Mouse (Mus musculus) midbrain, embryonic 14.5 days (tissue): ENCODE measurements around the gene Nfix. TPM values are rescaled to one million over a fixed set of nuclear protein-coding genes. Genes with fewer than 3 reads are reported as not detected.

Source experiments
- ATAC-seq: fragments of 200-750 bp; cut with Nextera tagmentation; 2 replicates; pipeline ENCODE4 v1.8.0; 2017; ENCODE audit warnings: moderate number of reproducible peaks, moderate library complexity; ENCODE audit not compliant: low FRiP score, low TSS enrichment
- DNase-seq: peaks from one replicate; pipeline ENCODE4 v3.0.0-alpha.2; 2015
- H3K27ac ChIP-seq: fragments of 300-500 bp; sonication (generic); replicated peaks from 2 replicates; pipeline ENCODE4 v1.5.1; 2014; ENCODE audit warnings: mild to moderate bottlenecking, low read depth, low read length, moderate library complexity
- H3K27me3 ChIP-seq: fragments of 300-500 bp; sonication (generic); 2 replicates; pipeline ENCODE4 v1.6.1; 2014; ENCODE audit warnings: low read length, control low read depth, mixed read lengths; ENCODE audit not compliant: control insufficient read depth, insufficient read depth
- H3K36me3 ChIP-seq: fragments of 300-500 bp; sonication (generic); 2 replicates; pipeline ENCODE4 v1.6.1; 2014; ENCODE audit warnings: low read length, control low read depth; ENCODE audit not compliant: control insufficient read depth, insufficient read depth
- H3K4me1 ChIP-seq: fragments of 300-500 bp; sonication (generic); 2 replicates; pipeline ENCODE4 v1.6.1; 2014; ENCODE audit warnings: mild to moderate bottlenecking, antibody characterized with exemption, low read length, control low read depth; ENCODE audit not compliant: control insufficient read depth, insufficient read depth
- H3K4me2 ChIP-seq: fragments of 300-500 bp; sonication (generic); 2 replicates; pipeline ENCODE4 v1.6.1; 2014; ENCODE audit warnings: mild to moderate bottlenecking, low read length, moderate library complexity
- H3K4me3 ChIP-seq: fragments of 300-500 bp; sonication (generic); replicated peaks from 2 replicates; pipeline ENCODE4 v1.5.1; 2014; ENCODE audit warnings: low read depth, low read length
- H3K9ac ChIP-seq: fragments of 300-500 bp; sonication (generic); replicated peaks from 2 replicates; pipeline ENCODE4 v1.6.1; 2014; ENCODE audit warnings: mild to moderate bottlenecking, low read length, moderate library complexity
- H3K9me3 ChIP-seq: fragments of 300-500 bp; sonication (generic); 2 replicates; pipeline ENCODE4 v1.6.1; 2016; ENCODE audit warnings: low read length, control low read depth, mixed read lengths; ENCODE audit not compliant: control insufficient read depth
- WGBS: fragments of 180-500 bp; shearing (Covaris S2); extraction: QIAGEN DNeasy Blood & Tissue Kit; methylation state at CpG from one replicate; pipeline ENCODE4 v1.1.7; 2014; 5-methylcytosine and 5-hydroxymethylcytosine counted together
- polyA plus RNA-seq: library from polyadenylated mRNA; unstranded; fragments of >200 nt; fragmentation: Nextera tagmentation; extraction: Ambion mirVana; gene quantifications from 2 replicates; pipeline ENCODE4 v1.2.1, GENCODE M21; 2014

Nfix gene
- polyA plus RNA-seq, 1 experiment from 2014 or later: 45.9 TPM

- Histone ChIP-seq H3K27me3 (peaks cover 70% of the 10 kb centered on the region), H3K4me2 (no peak overlapping the region), H3K9me3 (no peaks in the 10 kb centered on the region), H3K36me3 (no peaks in the 10 kb centered on the region), H3K27ac (peak overlapping the region; percentile 66), H3K9ac (no peak overlapping the region), H3K4me1 (peaks cover 43% of the 10 kb centered on the region), H3K4me3 (no peak overlapping the region)
- 6% methylated on average over 17 of the region's 17 CpGs for WGBS
- ATAC-seq (no peak), DNase-seq (no peak)
These were observed 54.9 kb downstream of the Nfix start for GRCm38 (mm10) chr8:84745032-84745925.

GRCm38 (mm10) chr8:84743517-84744420, 56.4 kb downstream of the Nfix start:
- no peaks in the 10 kb centered on the region for H3K9me3 ChIP-seq
- H3K27me3 ChIP-seq: peaks cover 71% of the 10 kb centered on the region
- H3K36me3 ChIP-seq: no peaks in the 10 kb centered on the region
- H3K27ac ChIP-seq: peak overlapping the region; percentile 66
- 3% methylated on average over 17 of the region's 17 CpGs for WGBS
- H3K4me1 ChIP-seq: peaks cover 45% of the 10 kb centered on the region
- peak overlapping the region; percentile 21; the same call in 1 of the 2 replicates for H3K4me2 ChIP-seq
- ATAC-seq: peak; percentile 57
- DNase-seq: peak; percentile 86
- H3K4me3 ChIP-seq: no peak overlapping the region
- H3K9ac ChIP-seq: no peak overlapping the region

- Histone ChIP-seq H3K27ac (peak overlapping the region; percentile 66), H3K4me2 (peak overlapping the region; percentile 24; the same call in 1 of the 2 replicates), H3K9me3 (no peaks in the 10 kb centered on the region), H3K4me3 (no peak overlapping the region), H3K9ac (no peak overlapping the region; the same call in 1 of the 2 replicates), H3K36me3 (no peaks in the 10 kb centered on the region), H3K27me3 (peaks cover 69% of the 10 kb centered on the region), H3K4me1 (peaks cover 45% of the 10 kb centered on the region)
- 11% methylated on average over 10 of the region's 10 CpGs for WGBS
- no peak for DNase-seq
- peak; percentile 39; the same call in 1 of the 2 replicates for ATAC-seq
These were observed 57.1 kb downstream of the Nfix start for GRCm38 (mm10) chr8:84743054-84743415.

GRCm38 (mm10) chr8:84742171-84743053, 57.7 kb downstream of the Nfix start:
- no peaks in the 10 kb centered on the region for H3K36me3 ChIP-seq
- H3K27me3 ChIP-seq: peaks cover 72% of the 10 kb centered on the region
- peaks cover 51% of the 10 kb centered on the region for H3K4me1 ChIP-seq
- peak; percentile 67 for DNase-seq
- peak overlapping the region; percentile 66 for H3K27ac ChIP-seq
- WGBS: 5% methylated on average over 32 of the region's 32 CpGs
- peak; percentile 38; the same call in 1 of the 2 replicates for ATAC-seq
- H3K4me2 ChIP-seq: peak overlapping the region; percentile 24; the same call in 1 of the 2 replicates
- H3K9ac ChIP-seq: no peak overlapping the region; the same call in 1 of the 2 replicates
- H3K4me3 ChIP-seq: no peak overlapping the region
- H3K9me3 ChIP-seq: no peaks in the 10 kb centered on the region

- Histone ChIP-seq H3K36me3 (no peaks in the 10 kb centered on the region), H3K4me1 (peaks cover 49% of the 10 kb centered on the region), H3K4me3 (no peak overlapping the region), H3K4me2 (no peak overlapping the region), H3K9me3 (no peaks in the 10 kb centered on the region), H3K27me3 (peaks cover 78% of the 10 kb centered on the region), H3K9ac (no peak overlapping the region), H3K27ac (no peak overlapping the region)
- ATAC-seq (no peak), DNase-seq (no peak)
- 31% methylated on average over 13 of the region's 13 CpGs for WGBS
These were observed 59.0 kb downstream of the Nfix start for GRCm38 (mm10) chr8:84740895-84741843.

- H3K9me3 ChIP-seq: no peaks in the 10 kb centered on the region
- no peak overlapping the region for H3K27ac ChIP-seq
- DNase-seq: no peak
- H3K27me3 ChIP-seq: peaks cover 69% of the 10 kb centered on the region
- no peak overlapping the region for H3K9ac ChIP-seq
- H3K4me2 ChIP-seq: no peak overlapping the region
- 6% methylated on average over 1 of the region's 1 CpGs for WGBS
- H3K4me3 ChIP-seq: no peak overlapping the region
- H3K4me1 ChIP-seq: peaks cover 35% of the 10 kb centered on the region
- ATAC-seq: no peak
- H3K36me3 ChIP-seq: no peaks in the 10 kb centered on the region
These were observed 60.8 kb downstream of the Nfix start for GRCm38 (mm10) chr8:84739401-84739742.

- Histone ChIP-seq H3K36me3 (no peaks in the 10 kb centered on the region), H3K4me2 (no peak overlapping the region), H3K27me3 (peaks cover 69% of the 10 kb centered on the region), H3K4me1 (peaks cover 30% of the 10 kb centered on the region), H3K4me3 (no peak overlapping the region), H3K9ac (peak overlapping the region; percentile 9; the same call in 1 of the 2 replicates), H3K9me3 (no peaks in the 10 kb centered on the region), H3K27ac (no peak overlapping the region)
- WGBS: 34% methylated on average over 10 of the region's 10 CpGs
- DNase-seq: no peak
- ATAC-seq: no peak
These were observed 61.3 kb downstream of the Nfix start for GRCm38 (mm10) chr8:84738715-84739400.
